Mouse (Mus musculus): ENCODE measurements at regions not wholly inside any gene's neighbourhood (a gene's known extent, or its start where the extent isn't known, plus 50 kb on each side); places are given as distances from the start of the nearest gene placed in this dataset.

GRCm38 (mm10) chr8:112348323-112348722, 221.5 kb upstream of the Cntnap4 start:
- TF ChIP-seq CTCF (IDR thresholded peaks at IDR 0.05; ENCODE audit: control insufficient read depth, insufficient read depth, insufficient replicate concordance, low read depth, low read length) = no peak
- TF ChIP-seq POLR2A (IDR thresholded peaks at IDR 0.05; ENCODE audit: control insufficient read depth, low read depth, low read length) = no peak
